Mouse (Mus musculus) spleen, postnatal 10 days (tissue): Measurements from ENCODE around the gene Rundc3b.

Experiments used
- DNase-seq, 2 experiments: peaks; one replicate each; pipeline ENCODE4 v3.0.0; 2021 to 2022; ENCODE audit warnings: low spot score in 2 of 2

Rundc3b gene

DNA sequence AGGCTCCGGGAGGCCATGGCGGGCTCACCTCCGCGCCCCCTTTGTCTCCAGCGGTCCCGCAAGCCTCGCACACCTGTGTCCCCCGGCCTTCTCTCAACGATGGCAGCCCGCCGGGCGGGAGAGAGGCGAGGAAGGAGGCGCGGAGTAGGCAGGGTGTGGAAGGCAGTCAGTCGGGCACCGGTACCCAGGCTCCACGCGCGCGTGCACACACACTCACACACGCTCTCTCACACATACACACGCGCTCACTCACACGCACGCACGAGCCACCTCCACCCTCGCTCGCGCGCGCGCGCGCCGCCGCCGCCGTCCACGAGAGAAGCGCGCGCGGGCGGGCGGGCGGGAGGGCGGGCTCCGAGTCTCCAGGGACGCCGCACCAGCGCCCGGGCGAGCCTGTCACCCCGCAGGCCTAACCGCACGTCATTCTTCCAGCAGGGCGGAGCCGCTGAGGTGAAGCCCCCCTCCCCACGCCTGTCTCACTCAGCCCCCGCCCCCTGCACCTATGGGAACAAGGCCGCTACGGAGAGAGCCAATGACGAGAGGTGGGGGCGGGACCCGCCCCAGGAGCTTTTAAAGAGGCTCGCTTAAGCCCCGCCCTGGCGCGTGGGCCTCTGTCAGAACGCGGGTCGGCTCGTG, at the start of gene Rundc3b:
TSS of gene Rundc3b (minus strand) at position 357 of the 636 bp plus-strand sequence.
- peak; percentile 39 to 83 for DNase-seq

DNA sequence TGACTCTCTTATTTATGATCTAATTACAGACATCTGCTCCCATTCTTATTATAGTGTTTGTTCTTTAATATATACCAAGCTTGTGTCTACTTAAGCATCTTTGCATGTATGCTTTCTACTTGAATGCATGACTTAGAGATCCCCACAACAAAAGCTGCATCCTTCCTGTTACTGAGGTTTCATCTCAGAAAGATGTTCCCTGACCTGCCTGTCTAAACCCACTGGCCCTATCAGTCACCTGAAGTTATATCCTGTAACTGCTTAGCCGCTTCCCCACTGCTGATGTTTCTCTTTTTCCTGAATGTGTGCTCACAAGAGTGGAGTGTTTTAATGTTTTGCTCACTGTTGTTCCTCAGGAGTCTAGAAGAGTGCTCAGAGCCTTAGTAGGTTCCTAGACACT, 46.9 kb upstream of the Rundc3b start:
- no peak for DNase-seq

- DNase-seq, result no peak
Measured at GRCm38 (mm10) chr5:8667758-8668474, 45.2 kb upstream of the Rundc3b start.

DNA sequence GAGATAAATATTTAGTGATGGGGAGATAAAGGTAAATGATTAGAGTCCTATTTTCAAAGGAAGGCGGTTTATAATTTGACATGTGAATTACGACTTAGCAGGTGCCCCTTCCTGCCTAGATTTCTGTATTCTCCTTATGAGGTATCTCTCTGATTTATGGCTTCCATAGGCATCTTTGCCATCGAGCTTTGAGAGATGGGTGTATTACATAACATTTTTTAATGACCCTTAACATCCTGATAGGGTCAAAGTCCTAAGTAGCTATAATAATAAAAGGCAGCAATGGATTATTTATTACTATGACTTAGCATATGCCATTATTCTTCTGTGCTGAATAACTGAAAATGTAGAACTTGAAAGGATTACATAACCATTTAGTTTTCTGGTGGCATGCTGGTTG, 41.9 kb upstream of the Rundc3b start:
- DNase-seq, result no peak

DNA sequence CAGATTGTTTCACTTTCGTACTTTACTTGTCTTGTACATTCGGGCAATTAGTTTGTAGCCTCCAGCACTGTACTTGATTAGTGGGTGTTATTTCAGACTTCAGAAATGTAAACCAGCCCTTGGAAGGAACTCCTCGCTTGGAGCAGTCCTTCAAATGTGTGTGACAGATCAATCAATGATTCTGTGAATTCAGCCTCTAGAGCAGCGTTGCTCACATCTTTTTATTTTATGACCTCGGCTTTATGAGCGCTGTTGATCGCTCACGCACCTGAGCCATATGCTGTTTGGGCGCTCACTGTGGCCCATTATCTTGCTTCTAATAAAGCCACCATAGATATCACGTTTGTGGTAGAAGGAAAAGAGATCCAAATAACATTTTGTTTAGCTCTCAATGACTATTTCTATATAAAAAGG, 38.0 kb upstream of the Rundc3b start:
- DNase-seq, result no peak

DNA sequence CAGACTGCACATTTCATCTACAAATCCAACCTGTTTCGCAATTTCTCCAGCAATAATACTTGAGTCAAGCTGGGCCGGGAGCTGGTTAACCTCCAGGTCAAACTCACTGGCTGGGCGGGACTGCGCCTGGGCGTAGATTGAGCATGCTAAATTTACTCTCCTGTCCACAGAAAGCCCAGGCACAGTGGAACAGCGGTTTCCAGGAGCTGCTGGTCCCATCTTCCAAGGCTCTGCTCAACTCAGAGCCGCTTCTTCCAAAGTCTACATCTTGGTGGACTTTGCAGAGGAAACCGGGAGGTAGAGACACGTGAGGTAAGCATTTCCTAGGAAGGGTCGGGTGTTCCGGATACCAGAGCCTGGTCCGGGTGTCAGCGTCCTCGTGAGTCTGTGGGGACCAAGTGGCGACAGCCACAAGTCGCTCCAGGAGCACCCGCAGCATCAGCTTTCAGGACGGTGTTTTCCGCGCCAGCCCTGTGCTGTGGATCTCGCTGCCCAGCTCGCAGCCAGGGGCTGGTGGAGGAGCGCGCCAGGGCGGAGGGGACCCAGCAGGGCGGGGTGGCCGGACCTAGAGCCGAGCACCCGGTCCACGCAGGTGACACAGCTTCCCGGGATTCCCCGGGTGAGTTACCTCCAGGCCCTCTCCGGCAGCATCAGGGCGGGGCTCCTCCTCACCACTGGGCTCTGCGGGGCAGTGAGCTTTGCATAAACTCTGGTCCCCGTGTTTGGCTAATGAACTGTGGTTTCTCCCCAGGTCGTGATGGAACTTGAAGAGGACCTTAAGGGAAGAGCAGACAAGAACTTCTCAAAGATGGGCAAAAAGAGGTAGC, 37.4 kb upstream of the Rundc3b start, which contains the start of gene Abcb1a:
TSS of gene Abcb1a (plus strand) at position 167 of the 827 bp plus-strand sequence.
- peak; percentile 14 to 27 for DNase-seq

DNA sequence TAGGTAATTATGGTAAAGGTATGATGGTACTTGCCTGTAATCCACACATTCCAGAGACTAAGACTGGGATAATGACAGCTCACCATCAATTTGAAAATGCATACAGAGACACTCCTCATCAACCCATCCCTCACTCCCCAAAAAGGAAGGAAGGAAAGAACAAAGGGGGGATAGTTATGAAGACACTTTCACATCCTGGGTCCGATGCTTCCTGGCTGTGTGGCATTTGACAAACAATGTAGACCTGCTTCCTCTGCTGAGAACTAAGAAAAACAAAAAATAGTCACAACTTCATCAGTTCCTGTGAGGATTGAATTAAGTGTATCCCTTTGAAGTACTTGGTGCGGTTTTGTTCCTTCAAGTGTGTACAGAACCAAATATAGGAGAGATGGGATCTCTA, 29.3 kb upstream of the Rundc3b start:
- DNase-seq, result no peak

DNA sequence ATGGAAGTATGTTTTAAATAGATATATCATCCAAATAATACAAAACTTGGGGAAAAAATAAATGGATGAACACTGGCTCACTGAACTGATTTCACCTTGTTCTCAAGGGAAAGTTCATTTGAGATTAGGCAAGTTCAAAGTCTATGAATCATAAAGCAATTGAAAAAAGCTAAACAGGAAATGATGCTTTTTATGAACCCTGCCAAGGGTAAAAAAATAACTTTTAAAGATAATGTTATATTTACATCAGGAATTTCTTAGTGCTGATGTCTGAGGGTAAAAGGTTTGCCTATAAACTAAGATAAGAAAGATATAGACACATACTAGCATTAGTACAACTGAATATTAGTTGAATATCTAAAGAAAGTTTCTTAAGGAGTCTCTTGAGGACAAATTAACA, 26.0 kb upstream of the Rundc3b start:
- DNase-seq, result no peak

GRCm38 (mm10) chr5:8648300-8648699, 25.5 kb upstream of the Rundc3b start:
- no peak for DNase-seq

- no peak for DNase-seq
Measured at GRCm38 (mm10) chr5:8634489-8634975, 11.8 kb upstream of the Rundc3b start.

DNA sequence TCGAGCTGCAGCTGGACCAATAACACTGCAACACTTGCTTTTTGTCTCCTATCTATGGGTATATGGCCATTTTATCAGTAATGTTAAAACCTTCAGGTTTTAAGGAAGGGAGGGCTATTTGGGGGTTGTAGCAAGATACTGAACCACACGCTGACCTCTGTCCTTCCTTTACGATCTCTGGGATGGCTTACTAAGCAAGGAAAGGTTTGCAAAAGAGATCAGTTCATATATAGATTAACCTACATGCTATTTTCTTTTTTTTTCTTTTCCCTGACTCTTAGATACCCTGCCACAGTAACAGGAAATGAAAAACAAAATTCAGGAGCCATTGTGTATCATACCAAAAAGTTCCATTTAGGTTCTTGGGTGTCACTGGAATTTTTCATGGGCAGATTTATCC, 10.1 kb upstream of the Rundc3b start:
- DNase-seq, result no peak

- DNase-seq, result peak; percentile 8 to 29
Measured at GRCm38 (mm10) chr5:8622071-8622595, 619 bp downstream of the Rundc3b start.

GRCm38 (mm10) chr5:8571118-8571517, 51.6 kb downstream of the Rundc3b start:
- no peak for DNase-seq

DNA sequence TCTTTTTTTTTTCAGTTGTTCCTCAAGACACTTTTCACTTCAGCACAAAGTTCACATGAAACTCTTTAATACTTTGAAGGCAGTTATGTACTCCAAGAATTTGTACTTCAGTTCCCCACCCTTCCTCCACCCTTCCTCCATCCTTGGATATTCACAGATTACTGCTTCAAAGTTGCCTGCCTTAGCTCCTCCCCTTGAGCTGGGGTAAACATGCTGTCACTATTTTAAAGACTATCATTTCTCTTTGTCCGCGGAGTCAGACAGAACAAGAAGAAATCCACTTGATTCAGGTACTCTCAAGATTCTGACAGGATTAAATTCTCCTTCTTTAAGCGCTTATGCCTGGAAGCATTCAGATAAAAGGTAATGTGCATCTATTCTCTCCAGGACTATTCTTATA, 55.9 kb downstream of the Rundc3b start:
- DNase-seq, result no peak

DNA sequence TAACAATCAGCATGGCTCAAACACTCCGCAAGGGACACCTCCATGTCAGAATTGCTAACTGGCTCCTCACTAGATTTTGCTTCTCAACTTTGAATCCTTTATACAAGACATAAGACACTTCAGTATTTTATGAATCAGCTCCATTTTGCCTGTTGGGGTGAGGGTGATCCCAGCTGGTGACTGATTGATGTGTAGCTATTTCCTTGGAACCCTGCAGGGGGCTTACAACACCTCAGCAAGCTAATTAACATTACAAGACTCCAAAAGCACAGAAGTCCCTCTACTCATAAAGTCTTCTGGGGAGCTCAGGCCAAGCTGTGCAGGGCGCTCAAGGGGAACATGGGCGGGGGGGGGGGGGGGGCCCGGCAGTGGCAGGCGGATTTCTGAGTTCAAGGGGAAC, 78.2 kb downstream of the Rundc3b start:
- DNase-seq, result no peak

GRCm38 (mm10) chr5:8542631-8543207, 80.0 kb downstream of the Rundc3b start:
- no peak for DNase-seq

- DNase-seq, result no peak
Measured at GRCm38 (mm10) chr5:8541120-8542117, 81.3 kb downstream of the Rundc3b start.

DNA sequence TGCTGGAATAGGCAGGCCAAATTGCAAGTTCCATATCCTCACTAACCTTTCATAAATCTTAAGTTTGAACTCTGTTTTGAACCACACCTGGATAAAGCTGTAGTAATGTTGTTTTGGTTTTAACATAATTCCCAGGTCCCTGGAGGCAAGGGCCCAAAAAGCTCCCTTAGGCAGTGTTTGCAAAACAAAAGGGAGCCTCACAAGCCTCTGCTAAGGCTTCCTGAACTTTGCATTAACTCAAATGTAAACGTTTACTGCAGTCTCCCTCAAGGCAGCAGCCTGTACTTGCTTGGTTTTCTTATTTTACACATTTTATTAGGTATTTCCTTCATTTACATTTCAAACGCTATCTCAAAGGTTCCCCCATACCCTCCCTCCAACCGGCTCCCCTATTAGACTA, 103.7 kb downstream of the Rundc3b start:
- DNase-seq, result no peak

GRCm38 (mm10) chr5:8491778-8492177, 131.0 kb downstream of the Rundc3b start:
- no peak for DNase-seq

DNA sequence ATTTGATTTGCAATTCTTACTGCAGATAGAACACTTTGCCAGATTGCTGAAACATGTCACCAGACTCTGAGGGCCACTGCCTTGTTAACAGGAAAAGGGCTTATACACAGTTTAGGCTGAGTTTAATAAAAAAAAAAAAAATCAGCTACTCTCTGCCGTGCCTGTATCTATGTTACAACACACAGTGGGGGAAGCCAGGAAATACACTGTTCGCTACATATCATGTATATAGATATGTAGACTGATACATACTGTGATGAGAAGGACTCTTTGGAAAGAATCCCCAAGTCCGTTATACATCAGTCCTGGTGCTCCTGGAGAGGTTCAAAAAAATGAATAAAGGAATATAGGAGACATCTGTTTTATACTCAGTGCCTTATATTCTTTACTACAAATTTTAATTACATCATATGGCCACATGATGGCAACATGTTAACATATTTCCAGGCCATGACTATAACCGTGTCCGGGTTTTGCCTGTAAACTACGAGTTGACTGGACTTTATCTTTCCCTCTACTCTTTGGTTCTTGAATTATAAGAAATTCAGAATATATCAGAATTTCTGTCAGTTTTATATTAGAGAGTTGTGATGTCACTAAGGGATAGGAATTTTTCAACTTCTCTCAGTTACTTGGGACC, 133.2 kb downstream of the Rundc3b start:
- DNase-seq, result no peak
